Mouse (Mus musculus): Measurements from ENCODE around the gene Bud31.
"Not testable (repeated sequence)": the region's sequence is repeated elsewhere in the genome, so short reads cannot be mapped to it uniquely, and the experiment has no call there.

The Bud31 gene

DNA sequence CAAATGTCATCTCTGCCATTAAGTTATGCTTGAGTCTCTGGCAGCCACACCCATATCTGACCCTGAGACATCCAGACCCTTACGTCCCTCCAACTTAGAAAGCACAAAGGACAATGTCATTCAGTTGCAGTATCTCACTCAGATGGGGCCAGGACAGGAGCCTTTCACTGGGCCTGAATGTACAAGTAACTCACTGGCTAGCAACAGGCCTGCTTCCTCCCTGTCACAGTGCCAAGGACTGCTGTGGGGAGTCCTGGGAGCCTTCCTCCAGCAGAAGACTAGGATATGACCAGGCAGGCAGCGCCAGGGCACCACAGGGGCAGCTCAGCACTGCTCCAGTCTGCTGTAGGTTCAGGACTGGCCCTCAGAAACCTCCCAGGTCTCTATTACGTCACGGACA, 11.0 kb upstream of the Bud31 start:
- DNase-seq, result peak; percentile 54

GRCm38 (mm10) chr5:145129773-145130172, 10.4 kb upstream of the Bud31 start:
- DNase-seq, result not testable (repeated sequence)

GRCm38 (mm10) chr5:145130191-145130590, 10.0 kb upstream of the Bud31 start:
- no peak for DNase-seq

DNA sequence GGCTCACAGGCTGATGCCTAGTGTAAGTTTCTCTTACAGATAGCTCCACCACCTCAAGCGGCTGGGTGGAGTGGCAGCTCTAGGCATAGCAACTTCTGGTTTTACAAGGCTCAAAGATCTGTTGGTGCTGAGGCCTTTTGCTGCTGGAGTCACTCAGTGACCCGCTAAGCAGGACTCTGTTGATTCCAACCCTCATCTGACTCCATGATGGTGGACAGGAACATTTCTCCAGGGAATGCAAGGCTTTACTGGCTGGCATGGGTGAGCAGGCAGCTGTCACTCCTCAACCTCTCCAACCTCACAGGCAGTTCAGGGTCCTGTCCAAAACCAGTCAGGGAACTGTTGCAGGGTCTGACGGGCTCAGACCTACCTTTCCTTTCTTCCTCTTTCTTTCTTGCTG, 9.2 kb upstream of the Bud31 start:
- DNase-seq, result no peak

GRCm38 (mm10) chr5:145133275-145133674, 6.9 kb upstream of the Bud31 start:
- DNase-seq, result not testable (repeated sequence)

- DNase-seq, result no peak
Observed at GRCm38 (mm10) chr5:145138836-145139235, 1.3 kb upstream of the Bud31 start.

GRCm38 (mm10) chr5:145140611-145141010, 449 bp downstream of the Bud31 start:
- DNase-seq, result peak; percentile 28

DNA sequence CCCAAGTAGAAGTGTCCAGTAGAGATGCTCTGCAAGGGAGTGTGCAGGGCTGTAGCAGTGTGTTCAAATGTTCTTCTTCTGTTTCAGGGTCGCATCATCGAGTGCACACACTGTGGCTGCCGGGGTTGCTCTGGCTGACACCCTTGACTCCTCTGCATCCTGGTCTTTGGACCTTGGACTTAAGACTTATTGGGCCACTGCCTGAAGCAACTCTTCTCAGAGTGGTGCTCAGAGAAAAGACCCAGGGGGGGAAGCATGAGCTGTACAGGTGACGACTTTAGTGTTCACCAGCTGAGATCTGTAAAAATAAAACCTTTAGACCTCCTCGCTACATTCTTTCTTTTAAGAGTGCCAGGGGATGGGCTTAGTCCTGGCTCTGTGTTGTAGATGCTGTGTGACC, 7.6 kb downstream of the Bud31 start:
- DNase-seq, result no peak

GRCm38 (mm10) chr5:145149294-145149693, 9.1 kb downstream of the Bud31 start:
- DNase-seq, result no peak

DNA sequence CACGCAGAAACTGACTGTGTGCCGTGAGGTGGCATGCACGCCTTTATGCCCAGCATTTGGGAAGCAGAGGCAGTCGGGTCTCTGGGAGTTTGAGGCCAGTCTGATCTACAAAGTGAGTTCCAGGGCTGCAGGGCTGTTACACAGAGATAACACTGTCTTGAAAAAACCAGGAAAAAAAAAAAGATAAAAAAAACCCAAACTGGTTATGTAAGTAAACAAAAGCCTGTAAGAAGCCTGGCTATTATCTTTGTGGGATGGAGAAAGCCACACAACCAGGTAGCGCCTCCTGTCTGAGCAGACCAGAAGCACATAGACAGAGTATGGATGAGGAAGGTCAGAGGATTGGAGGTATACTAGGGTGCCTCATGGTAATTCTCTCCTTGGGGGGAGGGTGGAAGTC, 12.5 kb downstream of the Bud31 start:
- no peak for DNase-seq

GRCm38 (mm10) chr5:145161361-145161760, 21.2 kb downstream of the Bud31 start:
- no peak for DNase-seq

- DNase-seq, result no peak
Observed at GRCm38 (mm10) chr5:145164710-145165109, 24.5 kb downstream of the Bud31 start.

- DNase-seq, result peak; percentile 18
Observed at GRCm38 (mm10) chr5:145165184-145165583, 25.0 kb downstream of the Bud31 start.

DNA sequence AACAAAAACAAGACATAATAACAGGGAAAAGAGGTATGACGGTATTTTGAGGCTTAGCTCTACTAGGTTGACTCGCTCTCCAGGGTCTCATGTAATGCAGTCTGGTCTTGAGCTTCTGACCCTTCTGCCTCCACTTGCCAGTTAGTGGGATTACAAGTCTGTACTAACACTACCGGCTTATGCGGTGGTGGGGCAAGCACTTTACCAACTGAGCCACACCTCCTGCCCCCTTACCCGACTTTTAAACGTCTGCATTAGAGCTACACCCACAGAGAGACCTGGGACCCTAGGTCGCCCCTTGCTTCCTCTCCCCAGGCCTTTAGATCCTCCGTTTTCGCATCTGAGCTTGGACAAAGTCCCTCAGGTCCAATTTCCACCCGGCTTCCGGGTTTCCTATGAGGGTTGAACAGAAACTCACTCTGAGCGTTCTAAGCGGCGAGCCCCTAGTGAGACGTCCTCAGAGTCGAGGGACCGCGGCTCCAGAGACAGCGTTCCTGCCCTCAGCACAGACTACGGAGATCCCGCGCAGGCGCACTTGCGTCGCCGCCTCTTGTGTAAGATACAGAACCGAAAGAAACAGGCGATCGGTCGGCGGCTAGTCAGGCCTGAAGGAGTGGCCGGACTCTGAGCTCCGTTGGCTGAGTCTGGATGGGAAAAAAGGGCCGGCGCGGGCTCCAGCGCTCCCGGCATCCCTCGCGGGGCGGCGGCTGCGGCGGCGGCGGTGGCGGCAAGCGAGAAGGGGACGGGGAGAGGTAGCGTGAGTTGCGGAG, 26.6 kb downstream of the Bud31 start, which contains the start of the genes Ptcd1 and Cpsf4:
Ptcd1 (minus strand) TSS at position 573 of the 770 bp plus-strand sequence.
Cpsf4 (plus strand) TSS at position 678 of the 770 bp plus-strand sequence.
- peak; percentile 99 for DNase-seq

DNA sequence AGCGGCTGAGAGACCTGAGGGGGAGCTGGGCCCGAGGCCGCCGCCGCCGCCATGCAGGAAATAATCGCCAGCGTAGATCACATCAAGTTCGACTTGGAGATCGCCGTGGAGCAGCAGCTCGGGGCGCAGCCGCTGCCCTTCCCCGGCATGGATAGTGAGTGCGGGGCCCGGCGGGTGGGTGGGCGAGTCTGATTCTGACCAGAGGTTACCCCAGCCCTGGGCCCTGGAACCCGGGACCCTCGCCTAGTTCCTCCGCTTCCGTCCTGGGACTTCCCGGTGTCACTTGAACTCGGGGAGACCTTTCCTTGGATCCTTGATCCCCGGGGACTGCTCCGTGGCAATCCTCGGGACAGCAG, 27.1 kb downstream of the Bud31 start:
- DNase-seq, result no peak

DNA sequence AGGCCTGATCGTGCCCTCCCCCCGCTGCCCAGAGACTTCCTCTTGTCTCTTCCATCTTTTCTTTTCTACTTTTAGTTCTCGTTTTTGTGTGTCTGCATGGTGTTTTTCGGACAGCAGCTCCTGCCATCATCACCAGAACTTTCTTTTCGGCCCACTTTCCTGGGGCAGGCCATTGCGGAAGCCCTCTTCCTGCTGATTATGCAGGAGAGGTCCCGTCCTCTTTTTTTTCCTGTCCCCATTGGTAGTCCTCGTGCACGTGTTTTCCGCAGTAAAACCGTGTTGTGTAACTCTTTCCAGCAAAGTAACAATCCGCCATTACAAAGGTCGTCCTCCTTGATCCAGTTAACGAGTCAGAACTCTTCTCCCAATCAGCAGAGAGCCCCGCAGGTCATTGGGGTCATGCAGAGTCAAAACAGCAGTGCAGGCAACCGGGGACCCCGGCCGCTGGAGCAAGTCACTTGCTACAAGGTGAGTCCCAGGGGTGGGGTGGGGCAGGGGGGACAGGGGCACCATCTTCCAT, 38.4 kb downstream of the Bud31 start:
- DNase-seq, result no peak

- no peak for DNase-seq
Observed at GRCm38 (mm10) chr5:145185244-145185643, 45.1 kb downstream of the Bud31 start.

DNA sequence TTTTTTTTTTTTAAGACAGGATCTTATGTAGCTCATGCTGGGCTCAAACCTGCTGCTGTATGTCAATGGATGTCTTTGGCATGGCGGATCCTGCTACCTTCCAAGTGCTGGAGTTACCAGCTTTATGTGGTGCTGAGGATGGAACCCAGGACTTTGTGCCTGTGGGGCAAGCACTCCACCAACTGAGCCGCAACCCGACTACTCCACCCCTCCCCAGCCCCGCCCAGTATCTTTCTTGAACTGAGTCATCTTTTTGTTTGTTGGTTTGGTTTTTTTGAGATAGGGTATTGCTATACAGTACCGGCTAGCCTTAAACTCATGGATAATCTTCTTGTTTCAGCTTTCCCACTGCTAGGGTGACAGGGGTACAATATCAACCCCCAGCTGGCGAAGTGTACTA, 49.3 kb downstream of the Bud31 start:
- DNase-seq, result no peak

- DNase-seq, result no peak
Observed at GRCm38 (mm10) chr5:145190373-145190772, 50.2 kb downstream of the Bud31 start.

GRCm38 (mm10) chr5:145190875-145191798, 51.0 kb downstream of the Bud31 start:
- DNase-seq, result peak; percentile 95

- DNase-seq, result no peak
Observed at GRCm38 (mm10) chr5:145191962-145192361, 51.8 kb downstream of the Bud31 start, which contains the start of gene Atp5j2. Atp5j2 (minus strand) TSS chr5:145192062.
